Mouse (Mus musculus): ENCODE data around the gene Defb48. TPM values are rescaled to one million over a fixed set of nuclear protein-coding genes. Genes with fewer than 3 reads are reported as not detected.

The Defb48 gene
- polyA plus RNA-seq, 1 experiment from 2014 or later: not detected

- Histone ChIP-seq H3K36me3 (ENCODE audit: control insufficient read depth, insufficient read depth, low read length) (peaks cover 5% of the 10 kb centered on the region; the same call in 1 of the 2 replicates), H3K4me2 (replicated peaks; ENCODE audit: low read depth, low read length) (no peak overlapping the region), H3K27ac (ENCODE audit: low read length) (no peak overlapping the region), H3K9me3 (ENCODE audit: control insufficient read depth, low read depth, low read length) (no peaks in the 10 kb centered on the region), H3K4me1 (ENCODE audit: control insufficient read depth, insufficient read depth, low read length) (no peaks in the 10 kb centered on the region), H3K4me3 (ENCODE audit: low read depth, low read length) (no peak overlapping the region), H3K9ac (replicated peaks; ENCODE audit: low read depth, low read length) (no peak overlapping the region), H3K27me3 (ENCODE audit: control insufficient read depth, insufficient read depth, low read length) (no peaks in the 10 kb centered on the region)
- no peak for ATAC-seq (ENCODE audit: insufficient number of reproducible peaks, insufficient read depth, low FRiP score, low read depth)
- WGBS: 96% methylated on average over 3 of the region's 3 CpGs
Measured at GRCm38 (mm10) chr14:62946794-62947193, 37.5 kb downstream of the Defb48 start.

GRCm38 (mm10) chr14:62940383-62941074, 43.8 kb downstream of the Defb48 start:
- no peak overlapping the region for H3K27ac ChIP-seq (ENCODE audit: low read length)
- no peak for ATAC-seq (ENCODE audit: insufficient number of reproducible peaks, insufficient read depth, low FRiP score, low read depth)
- H3K27me3 ChIP-seq (ENCODE audit: control insufficient read depth, insufficient read depth, low read length): no peaks in the 10 kb centered on the region
- H3K9me3 ChIP-seq (ENCODE audit: control insufficient read depth, low read depth, low read length): no peaks in the 10 kb centered on the region
- 74% methylated on average over 14 of the region's 14 CpGs for WGBS
- H3K4me1 ChIP-seq (ENCODE audit: control insufficient read depth, insufficient read depth, low read length): no peaks in the 10 kb centered on the region
- H3K4me2 ChIP-seq (replicated peaks; ENCODE audit: low read depth, low read length): no peak overlapping the region
- H3K36me3 ChIP-seq (ENCODE audit: control insufficient read depth, insufficient read depth, low read length): 0 out of 2 replicates have a peak, but pooled peaks cover 5% of the 10 kb centered on the region
- H3K4me3 ChIP-seq (ENCODE audit: low read depth, low read length): no peak overlapping the region
- H3K9ac ChIP-seq (replicated peaks; ENCODE audit: low read depth, low read length): no peak overlapping the region

GRCm38 (mm10) chr14:62939435-62939834, 44.9 kb downstream of the Defb48 start:
- Histone ChIP-seq H3K27me3 (ENCODE audit: control insufficient read depth, insufficient read depth, low read length) (no peaks in the 10 kb centered on the region), H3K4me1 (ENCODE audit: control insufficient read depth, insufficient read depth, low read length) (no peaks in the 10 kb centered on the region), H3K36me3 (ENCODE audit: control insufficient read depth, insufficient read depth, low read length) (0 out of 2 replicates have a peak, but pooled peaks cover 5% of the 10 kb centered on the region), H3K4me3 (ENCODE audit: low read depth, low read length) (no peak overlapping the region), H3K9ac (replicated peaks; ENCODE audit: low read depth, low read length) (no peak overlapping the region), H3K9me3 (ENCODE audit: control insufficient read depth, low read depth, low read length) (no peaks in the 10 kb centered on the region), H3K27ac (ENCODE audit: low read length) (no peak overlapping the region), H3K4me2 (replicated peaks; ENCODE audit: low read depth, low read length) (no peak overlapping the region)
- ATAC-seq (ENCODE audit: insufficient number of reproducible peaks, insufficient read depth, low FRiP score, low read depth): no peak
- WGBS: 97% methylated on average over 3 of the region's 3 CpGs

DNA sequence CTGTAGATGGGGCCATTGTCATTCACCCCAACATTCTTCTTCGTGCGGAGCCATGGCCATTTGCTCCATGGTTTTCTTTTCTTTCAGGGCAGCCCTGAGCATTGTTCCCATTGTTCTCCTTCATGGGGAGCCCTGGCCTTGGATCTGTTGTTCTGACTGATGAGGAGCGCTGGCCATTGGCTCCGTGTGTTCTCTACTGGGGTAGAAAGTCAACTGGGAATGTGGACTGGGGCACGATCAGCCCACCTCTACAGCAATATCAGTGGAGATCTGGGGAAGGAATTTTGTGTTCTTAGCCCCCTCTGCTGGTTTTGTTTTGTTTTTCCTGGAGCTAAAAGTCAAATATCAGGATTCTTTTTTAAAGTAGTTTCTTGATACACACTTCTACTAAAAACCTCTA, 46.6 kb downstream of the Defb48 start:
- H3K36me3 ChIP-seq (ENCODE audit: control insufficient read depth, insufficient read depth, low read length): no peaks in the 10 kb centered on the region
- 81% methylated on average over 5 of the region's 5 CpGs for WGBS
- H3K27ac ChIP-seq (ENCODE audit: low read length): no peak overlapping the region
- no peaks in the 10 kb centered on the region for H3K4me1 ChIP-seq (ENCODE audit: control insufficient read depth, insufficient read depth, low read length)
- no peak overlapping the region for H3K4me3 ChIP-seq (ENCODE audit: low read depth, low read length)
- ATAC-seq (ENCODE audit: insufficient number of reproducible peaks, insufficient read depth, low FRiP score, low read depth): no peak
- no peaks in the 10 kb centered on the region for H3K27me3 ChIP-seq (ENCODE audit: control insufficient read depth, insufficient read depth, low read length)
- H3K4me2 ChIP-seq (replicated peaks; ENCODE audit: low read depth, low read length): no peak overlapping the region
- no peaks in the 10 kb centered on the region for H3K9me3 ChIP-seq (ENCODE audit: control insufficient read depth, low read depth, low read length)
- no peak overlapping the region for H3K9ac ChIP-seq (replicated peaks; ENCODE audit: low read depth, low read length)

GRCm38 (mm10) chr14:62936631-62937380, 47.5 kb downstream of the Defb48 start:
- Histone ChIP-seq H3K27ac (ENCODE audit: low read length) (no peak overlapping the region), H3K4me1 (ENCODE audit: control insufficient read depth, insufficient read depth, low read length) (no peaks in the 10 kb centered on the region), H3K4me3 (ENCODE audit: low read depth, low read length) (no peak overlapping the region), H3K27me3 (ENCODE audit: control insufficient read depth, insufficient read depth, low read length) (no peaks in the 10 kb centered on the region), H3K9ac (replicated peaks; ENCODE audit: low read depth, low read length) (no peak overlapping the region), H3K9me3 (ENCODE audit: control insufficient read depth, low read depth, low read length) (no peaks in the 10 kb centered on the region), H3K4me2 (replicated peaks; ENCODE audit: low read depth, low read length) (no peak overlapping the region), H3K36me3 (ENCODE audit: control insufficient read depth, insufficient read depth, low read length) (no peaks in the 10 kb centered on the region)
- WGBS: 90% methylated on average over 6 of the region's 6 CpGs
- no peak for ATAC-seq (ENCODE audit: insufficient number of reproducible peaks, insufficient read depth, low FRiP score, low read depth)

DNA sequence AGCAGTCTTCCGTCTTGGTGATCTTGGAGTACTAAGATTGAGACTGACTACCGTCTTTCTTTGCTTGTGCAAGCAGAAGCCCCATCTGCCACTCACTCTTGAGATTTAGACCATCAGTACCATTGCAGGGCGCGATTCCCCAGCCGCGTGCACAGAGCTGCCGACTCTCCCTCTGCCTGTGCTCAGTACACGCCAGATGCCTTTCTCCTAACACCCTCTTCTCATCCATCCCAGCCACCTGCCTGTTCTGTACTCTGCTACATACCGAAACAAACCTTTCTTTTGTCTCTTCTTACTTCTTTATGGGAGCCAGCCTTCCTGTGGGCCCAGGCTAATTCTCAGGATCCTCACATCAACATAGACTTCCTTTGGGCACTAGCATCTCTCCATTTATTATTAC, 48.9 kb downstream of the Defb48 start:
- Histone ChIP-seq H3K9ac (replicated peaks; ENCODE audit: low read depth, low read length) (no peak overlapping the region), H3K9me3 (ENCODE audit: control insufficient read depth, low read depth, low read length) (no peaks in the 10 kb centered on the region), H3K27me3 (ENCODE audit: control insufficient read depth, insufficient read depth, low read length) (no peaks in the 10 kb centered on the region), H3K4me3 (ENCODE audit: low read depth, low read length) (no peak overlapping the region), H3K27ac (ENCODE audit: low read length) (no peak overlapping the region), H3K4me2 (replicated peaks; ENCODE audit: low read depth, low read length) (no peak overlapping the region), H3K36me3 (ENCODE audit: control insufficient read depth, insufficient read depth, low read length) (no peaks in the 10 kb centered on the region; the same call in 1 of the 2 replicates), H3K4me1 (ENCODE audit: control insufficient read depth, insufficient read depth, low read length) (no peaks in the 10 kb centered on the region)
- ATAC-seq (ENCODE audit: insufficient number of reproducible peaks, insufficient read depth, low FRiP score, low read depth): no peak
- WGBS: 79% methylated on average over 9 of the region's 9 CpGs

GRCm38 (mm10) chr14:62928101-62928541, 56.2 kb downstream of the Defb48 start:
- H3K36me3 ChIP-seq (ENCODE audit: control insufficient read depth, insufficient read depth, low read length): no peaks in the 10 kb centered on the region; the same call in 1 of the 2 replicates
- no peak for ATAC-seq (ENCODE audit: insufficient number of reproducible peaks, insufficient read depth, low FRiP score, low read depth)
- no peak overlapping the region for H3K4me2 ChIP-seq (replicated peaks; ENCODE audit: low read depth, low read length)
- no peaks in the 10 kb centered on the region for H3K9me3 ChIP-seq (ENCODE audit: control insufficient read depth, low read depth, low read length)
- H3K27ac ChIP-seq (ENCODE audit: low read length): no peak overlapping the region
- no peak overlapping the region for H3K9ac ChIP-seq (replicated peaks; ENCODE audit: low read depth, low read length)
- no peak overlapping the region for H3K4me3 ChIP-seq (ENCODE audit: low read depth, low read length)
- 70% methylated on average over 5 of the region's 5 CpGs for WGBS
- no peaks in the 10 kb centered on the region for H3K4me1 ChIP-seq (ENCODE audit: control insufficient read depth, insufficient read depth, low read length)
- no peaks in the 10 kb centered on the region for H3K27me3 ChIP-seq (ENCODE audit: control insufficient read depth, insufficient read depth, low read length)
